Mouse (Mus musculus): Measurements from ENCODE around the gene Gm28729. TPM values are rescaled to one million over a fixed set of nuclear protein-coding genes. Genes with fewer than 3 reads are reported as not detected.

Gm28729 gene
- polyA plus RNA-seq, 2 experiments, result 0.11 TPM; not detected in 1

DNA sequence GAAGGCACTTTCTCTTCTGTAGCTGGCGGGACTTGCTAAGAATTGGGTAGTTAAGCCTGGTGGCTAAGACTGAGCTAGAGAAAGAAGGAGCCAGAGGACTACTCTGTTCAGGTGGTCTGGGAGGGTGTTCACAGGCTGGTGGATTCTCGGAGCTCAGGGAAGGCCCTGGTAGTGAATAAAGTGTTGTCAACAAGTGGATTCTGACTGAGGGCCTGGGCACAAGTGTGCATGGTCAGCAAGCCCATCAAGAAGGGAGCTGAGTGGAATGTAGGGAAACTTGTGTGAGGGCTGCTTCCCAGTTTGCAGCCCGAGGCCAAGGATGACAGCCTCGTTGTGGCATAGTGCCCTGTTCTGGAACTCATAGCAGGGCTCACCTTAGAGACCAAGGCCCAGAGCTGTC is 9.2 kb upstream of the Gm28729 start:
- no peak for ATAC-seq (ENCODE audit: low FRiP score, low read depth)
- no peak for TF ChIP-seq POLR2A (IDR thresholded peaks at IDR 0.05; ENCODE audit: borderline replicate concordance, extremely low read depth, insufficient read depth, insufficient read length)
- WGBS, result 87% methylated on average over 4 of the region's 4 CpGs
- H3K36me3 ChIP-seq (ENCODE audit: control insufficient read depth, insufficient read depth, low read length), result no peaks in the 10 kb centered on the region
- H3K27ac ChIP-seq (replicated peaks; ENCODE audit: low read depth, low read length), result no peak overlapping the region
- H3K27me3 ChIP-seq (ENCODE audit: control insufficient read depth, insufficient read depth, low read length), result no peaks in the 10 kb centered on the region
- H3K4me2 ChIP-seq (replicated peaks; ENCODE audit: low read depth, low read length, severe bottlenecking), result no peak overlapping the region
- peaks cover 14% of the 10 kb centered on the region for H3K4me1 ChIP-seq (ENCODE audit: control insufficient read depth, insufficient read depth, low read length)
- no peaks in the 10 kb centered on the region for H3K9me3 ChIP-seq (ENCODE audit: control insufficient read depth, low read length)
- no peak for DNase-seq (ENCODE audit: low spot score)
- H3K4me3 ChIP-seq (replicated peaks; ENCODE audit: low read length), result no peak overlapping the region
- no peak overlapping the region for H3K9ac ChIP-seq (ENCODE audit: low read depth, low read length, severe bottlenecking)

DNA sequence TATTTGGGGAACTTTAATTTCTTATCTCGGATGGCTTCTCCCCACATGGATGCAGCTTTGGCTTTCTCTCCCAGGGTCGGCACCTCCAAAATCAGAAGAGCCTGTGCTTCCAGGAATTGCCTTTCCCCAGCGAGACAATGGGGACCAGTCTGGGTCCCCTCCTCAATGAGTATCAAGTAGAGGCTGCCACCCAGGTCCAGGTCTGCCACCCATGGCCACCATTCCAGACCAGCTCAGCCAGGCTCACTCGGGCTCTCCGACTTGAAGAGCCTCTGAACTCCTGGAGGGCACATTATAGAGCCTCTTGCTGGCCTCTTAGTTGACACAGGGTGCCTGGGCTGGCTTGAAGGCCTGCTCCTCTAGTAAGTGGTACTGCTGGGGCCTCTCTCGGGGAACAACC is 8.4 kb upstream of the Gm28729 start:
- no peak for ATAC-seq (ENCODE audit: low FRiP score, low read depth)
- H3K4me3 ChIP-seq (replicated peaks; ENCODE audit: low read length), result no peak overlapping the region
- no peaks in the 10 kb centered on the region for H3K9me3 ChIP-seq (ENCODE audit: control insufficient read depth, low read length)
- H3K27me3 ChIP-seq (ENCODE audit: control insufficient read depth, insufficient read depth, low read length), result no peaks in the 10 kb centered on the region
- H3K4me2 ChIP-seq (replicated peaks; ENCODE audit: low read depth, low read length, severe bottlenecking), result no peak overlapping the region
- DNase-seq (ENCODE audit: low spot score), result no peak
- H3K9ac ChIP-seq (ENCODE audit: low read depth, low read length, severe bottlenecking), result no peak overlapping the region
- H3K36me3 ChIP-seq (ENCODE audit: control insufficient read depth, insufficient read depth, low read length), result no peaks in the 10 kb centered on the region
- TF ChIP-seq POLR2A (IDR thresholded peaks at IDR 0.05; ENCODE audit: borderline replicate concordance, extremely low read depth, insufficient read depth, insufficient read length), result no peak
- 79% methylated on average over 6 of the region's 6 CpGs for WGBS
- peaks cover 14% of the 10 kb centered on the region for H3K4me1 ChIP-seq (ENCODE audit: control insufficient read depth, insufficient read depth, low read length)
- H3K27ac ChIP-seq (replicated peaks; ENCODE audit: low read depth, low read length), result no peak overlapping the region

DNA sequence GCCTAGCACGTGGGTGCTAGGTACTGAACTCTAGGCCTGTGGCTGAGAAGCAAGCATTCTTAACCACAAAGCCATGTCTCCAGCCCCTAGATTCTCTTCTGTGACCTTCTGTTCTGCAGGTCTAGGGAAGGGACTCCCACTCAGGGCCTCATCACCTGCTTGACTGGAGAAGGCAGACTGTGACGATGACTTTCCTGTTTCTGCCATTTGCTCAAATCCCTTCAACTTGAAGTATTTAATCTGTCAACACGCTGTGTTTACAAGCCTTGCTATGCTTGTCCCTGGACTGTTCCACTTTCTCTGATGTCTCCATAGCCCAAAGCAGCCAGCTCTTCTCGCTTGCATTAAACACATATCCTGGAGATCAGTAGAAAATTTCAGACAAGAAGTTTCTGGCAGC is 7.5 kb upstream of the Gm28729 start:
- Histone ChIP-seq H3K9ac (ENCODE audit: low read depth, low read length, severe bottlenecking) (no peak overlapping the region), H3K4me2 (replicated peaks; ENCODE audit: low read depth, low read length, severe bottlenecking) (no peak overlapping the region), H3K27me3 (ENCODE audit: control insufficient read depth, insufficient read depth, low read length) (no peaks in the 10 kb centered on the region), H3K27ac (replicated peaks; ENCODE audit: low read depth, low read length) (no peak overlapping the region), H3K4me3 (replicated peaks; ENCODE audit: low read length) (no peak overlapping the region), H3K4me1 (ENCODE audit: control insufficient read depth, insufficient read depth, low read length) (peaks cover 14% of the 10 kb centered on the region), H3K36me3 (ENCODE audit: control insufficient read depth, insufficient read depth, low read length) (no peaks in the 10 kb centered on the region), H3K9me3 (ENCODE audit: control insufficient read depth, low read length) (no peaks in the 10 kb centered on the region)
- ATAC-seq (ENCODE audit: low FRiP score, low read depth) (no peak), DNase-seq (ENCODE audit: low spot score) (no peak)
- TF ChIP-seq POLR2A (IDR thresholded peaks at IDR 0.05; ENCODE audit: borderline replicate concordance, extremely low read depth, insufficient read depth, insufficient read length), result no peak
- WGBS, result 52% methylated on average over 4 of the region's 4 CpGs

DNA sequence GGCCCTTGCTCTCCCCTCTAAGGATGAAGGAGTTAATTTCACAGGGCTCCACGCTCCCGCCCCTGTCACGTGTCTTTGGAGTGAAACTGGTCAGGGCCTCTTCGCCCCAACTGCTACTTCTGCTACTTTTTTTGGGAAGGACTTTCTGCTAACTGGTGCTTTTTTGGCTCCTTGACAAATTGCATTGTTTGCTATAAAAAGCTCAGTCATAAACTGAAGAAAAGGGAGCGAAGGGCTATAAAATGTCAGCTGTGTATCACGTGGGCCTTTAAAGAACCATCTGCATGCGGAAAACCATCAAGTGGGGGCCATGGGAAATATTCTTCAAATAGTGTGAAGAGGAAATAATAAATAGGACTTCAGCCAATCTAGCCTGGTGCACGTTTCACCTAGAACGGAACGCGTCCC is 5.6 kb upstream of the Gm28729 start:
- no peaks in the 10 kb centered on the region for H3K27me3 ChIP-seq (ENCODE audit: control insufficient read depth, insufficient read depth, low read length)
- no peak overlapping the region for H3K27ac ChIP-seq (replicated peaks; ENCODE audit: low read depth, low read length)
- DNase-seq (ENCODE audit: low spot score), result peak; percentile 84
- no peak overlapping the region for H3K9ac ChIP-seq (ENCODE audit: low read depth, low read length, severe bottlenecking)
- H3K36me3 ChIP-seq (ENCODE audit: control insufficient read depth, insufficient read depth, low read length), result no peaks in the 10 kb centered on the region
- WGBS, result 10% methylated on average over 11 of the region's 11 CpGs
- H3K4me1 ChIP-seq (ENCODE audit: control insufficient read depth, insufficient read depth, low read length), result peaks cover 11% of the 10 kb centered on the region
- ATAC-seq (ENCODE audit: low FRiP score, low read depth), result peak; percentile 81
- H3K4me3 ChIP-seq (replicated peaks; ENCODE audit: low read length), result peak overlapping the region; percentile 9; the same call in 1 of the 2 replicates
- TF ChIP-seq POLR2A (IDR thresholded peaks at IDR 0.05; ENCODE audit: borderline replicate concordance, extremely low read depth, insufficient read depth, insufficient read length), result no peak
- H3K9me3 ChIP-seq (ENCODE audit: control insufficient read depth, low read length), result no peaks in the 10 kb centered on the region
- peak overlapping the region; percentile 39 for H3K4me2 ChIP-seq (replicated peaks; ENCODE audit: low read depth, low read length, severe bottlenecking)

DNA sequence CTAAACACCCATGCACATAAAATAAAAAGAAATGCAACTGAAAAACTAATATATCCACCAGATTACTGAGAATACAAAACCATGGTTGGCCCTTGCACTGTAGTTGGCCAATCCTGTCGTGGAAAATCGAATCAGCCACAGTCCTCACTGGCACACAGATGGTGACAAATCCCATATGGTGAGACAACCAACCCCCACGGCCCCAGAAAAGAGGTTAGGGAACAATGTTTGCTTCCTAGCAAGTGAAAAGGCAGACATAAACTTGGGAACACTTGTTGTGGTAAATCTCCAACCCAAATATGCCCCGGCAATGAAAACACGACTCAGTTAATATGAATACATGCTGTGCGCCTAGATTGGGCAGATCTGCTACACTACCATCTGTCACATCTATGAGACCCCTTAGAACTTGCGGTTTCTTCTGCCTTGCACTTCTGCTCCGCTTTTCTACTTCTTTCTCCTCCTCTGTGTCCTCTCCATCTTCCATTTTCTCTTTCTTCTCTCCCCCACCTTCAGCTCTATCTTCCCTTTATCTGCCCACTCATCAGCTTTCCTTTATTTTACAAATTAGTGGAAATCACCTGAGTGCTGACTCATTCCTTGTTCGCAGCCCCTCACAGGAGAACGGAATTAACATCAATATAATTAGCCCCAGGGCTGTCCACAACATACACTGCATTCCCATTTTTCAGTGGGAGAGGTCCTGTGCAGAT is 5.1 kb upstream of the Gm28729 start:
- H3K27ac ChIP-seq (replicated peaks; ENCODE audit: low read depth, low read length), result no peak overlapping the region
- peak overlapping the region; percentile 9; the same call in 1 of the 2 replicates for H3K4me3 ChIP-seq (replicated peaks; ENCODE audit: low read length)
- no peaks in the 10 kb centered on the region for H3K9me3 ChIP-seq (ENCODE audit: control insufficient read depth, low read length)
- H3K27me3 ChIP-seq (ENCODE audit: control insufficient read depth, insufficient read depth, low read length), result no peaks in the 10 kb centered on the region
- 50% methylated on average over 10 of the region's 10 CpGs for WGBS
- H3K9ac ChIP-seq (ENCODE audit: low read depth, low read length, severe bottlenecking), result no peak overlapping the region
- peaks cover 11% of the 10 kb centered on the region for H3K4me1 ChIP-seq (ENCODE audit: control insufficient read depth, insufficient read depth, low read length)
- no peak for ATAC-seq (ENCODE audit: low FRiP score, low read depth)
- peak; percentile 30 for DNase-seq (ENCODE audit: low spot score)
- peak overlapping the region; percentile 39 for H3K4me2 ChIP-seq (replicated peaks; ENCODE audit: low read depth, low read length, severe bottlenecking)
- no peaks in the 10 kb centered on the region for H3K36me3 ChIP-seq (ENCODE audit: control insufficient read depth, insufficient read depth, low read length)
- TF ChIP-seq POLR2A (IDR thresholded peaks at IDR 0.05; ENCODE audit: borderline replicate concordance, extremely low read depth, insufficient read depth, insufficient read length), result no peak

Data from limb, embryonic 14.5 days (tissue).